Mouse (Mus musculus) cortical plate, adult 2 months (tissue): ENCODE results near the gene Nell1.

ENCODE experiments used
- CTCF ChIP-seq: fragments of 200-500 bp; IDR thresholded peaks from 2 replicates; pipeline ENCODE4 v1.5.1; 2011; ENCODE audit warnings: mild to moderate bottlenecking, control low read depth, low read length; ENCODE audit not compliant: insufficient read depth; ENCODE audit errors: extremely low read depth
- POLR2A ChIP-seq: fragments of 200-500 bp; IDR thresholded peaks from 2 replicates; pipeline ENCODE4 v1.6.1; 2011; ENCODE audit warnings: mild to moderate bottlenecking, low read length, control low read depth; ENCODE audit not compliant: insufficient read depth; ENCODE audit errors: extremely low read depth

DNA sequence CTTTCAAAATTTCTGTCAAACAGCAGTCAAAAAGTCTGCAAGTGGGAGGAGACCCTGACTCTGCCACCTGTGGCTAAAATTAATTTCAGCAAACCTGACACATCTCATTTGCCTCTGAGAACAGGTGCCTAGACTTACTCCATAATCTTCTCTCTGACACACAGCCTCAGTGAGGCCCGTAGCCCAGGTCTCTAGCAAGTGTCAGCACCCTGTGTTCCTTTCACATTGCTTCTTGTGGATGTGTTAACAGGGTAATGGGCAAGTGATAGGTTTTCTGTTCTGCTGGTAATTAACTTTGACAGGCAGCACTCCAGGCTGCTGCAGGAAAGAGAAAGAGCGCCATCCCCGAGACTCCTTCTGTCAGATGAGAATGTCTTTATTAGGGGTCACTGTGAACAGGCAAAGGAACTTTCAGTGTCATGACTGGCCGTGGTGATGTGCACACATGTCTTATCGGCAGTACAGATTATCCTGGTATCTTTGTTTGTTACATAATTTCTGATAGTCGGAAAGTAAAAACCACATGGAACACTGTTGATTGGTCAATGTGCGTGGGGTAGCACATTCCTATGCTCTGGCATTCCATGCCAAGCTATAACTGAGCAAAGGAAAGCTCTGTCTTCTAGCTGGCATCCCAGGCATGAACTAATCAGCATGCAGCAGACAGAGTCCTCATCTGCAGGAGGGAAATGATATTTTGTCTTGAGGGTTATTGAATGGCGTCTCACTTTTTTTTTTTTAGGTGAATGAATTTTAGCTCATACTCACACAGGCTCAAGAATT, 614.2 kb downstream of the Nell1 start:
- TF ChIP-seq CTCF = no peak
- no peak for TF ChIP-seq POLR2A
